Mouse (Mus musculus) bone marrow, adult 2 months (tissue): ENCODE results near the gene Crygs.

Experiments used
- CTCF ChIP-seq: fragments of 200-500 bp; IDR thresholded peaks from 2 replicates; pipeline ENCODE4 v1.5.1; 2011; ENCODE audit warnings: low read length, control low read depth; ENCODE audit not compliant: control insufficient read depth, insufficient read depth
- POLR2A ChIP-seq: fragments of 200-500 bp; IDR thresholded peaks from 2 replicates; pipeline ENCODE4 v1.6.1; 2011; ENCODE audit warnings: low read depth, mild to moderate bottlenecking, control low read depth, low read length, borderline replicate concordance; ENCODE audit not compliant: control insufficient read depth

DNA sequence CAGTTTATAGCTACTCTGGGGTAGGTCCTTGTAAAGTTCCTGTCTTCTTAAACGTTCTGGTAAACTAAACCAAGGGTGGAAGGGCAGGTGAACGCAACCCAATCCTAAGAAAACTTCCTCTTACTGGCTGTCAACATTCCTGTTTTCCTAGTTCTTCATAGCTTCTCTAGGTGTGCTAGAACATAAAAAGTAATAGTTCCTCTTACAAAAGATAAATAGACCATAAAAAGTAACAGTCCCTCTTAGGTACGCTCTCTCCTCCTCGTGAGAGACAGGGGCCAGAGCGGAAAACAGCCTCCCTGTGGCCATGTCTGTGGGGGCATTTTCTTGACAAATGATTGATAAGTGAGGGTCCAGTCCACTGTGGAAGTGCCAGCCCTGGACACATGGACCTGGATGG lies 33.5 kb upstream of the Crygs start:
- no peak for TF ChIP-seq POLR2A
- TF ChIP-seq CTCF: no peak
